Mouse (Mus musculus) liver, postnatal 0 days (tissue): ENCODE data around the gene Phpt1.

ENCODE experiments used
- CTCF ChIP-seq: sonication (generic); IDR thresholded peaks from 2 replicates; pipeline ENCODE4 v1.5.1; 2016; ENCODE audit warnings: antibody characterized with exemption, low read depth
- EP300 ChIP-seq: IDR thresholded peaks from 2 replicates; pipeline ENCODE4 v1.6.1; 2016; ENCODE audit warnings: antibody characterized with exemption, low read depth, mild to moderate bottlenecking

DNA sequence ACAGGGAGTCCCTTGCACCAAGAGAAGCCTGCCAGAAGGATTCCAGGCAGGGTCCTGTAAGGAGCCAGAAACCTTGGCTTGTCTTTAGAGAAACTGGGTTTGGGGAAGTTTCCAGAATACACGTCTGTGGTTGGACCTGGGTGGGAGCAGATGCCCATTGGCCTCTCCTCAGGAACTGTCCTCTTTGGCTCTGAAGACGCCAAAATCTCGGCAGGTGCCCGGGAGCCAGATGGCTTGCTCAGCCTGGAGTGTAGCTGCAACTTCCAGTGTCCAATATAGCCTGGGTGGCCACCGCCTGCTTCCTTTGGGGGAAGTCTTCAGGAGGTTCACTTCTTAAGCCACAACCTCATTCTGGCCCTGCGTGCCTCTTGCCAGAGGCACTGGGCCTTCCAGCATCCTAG, 6.9 kb upstream of the Phpt1 start:
- TF ChIP-seq EP300, result no peak
- no peak for TF ChIP-seq CTCF
